Mouse (Mus musculus) thymus, postnatal 14 days (tissue): ENCODE results near the gene Prkar2a.
"Not testable (repeated sequence)": the region's sequence is repeated elsewhere in the genome, so short reads cannot be mapped to it uniquely, and the experiment has no call there.

ENCODE experiments used
- DNase-seq: peaks from one replicate; pipeline ENCODE4 v3.0.0; 2021

Prkar2a gene

DNA sequence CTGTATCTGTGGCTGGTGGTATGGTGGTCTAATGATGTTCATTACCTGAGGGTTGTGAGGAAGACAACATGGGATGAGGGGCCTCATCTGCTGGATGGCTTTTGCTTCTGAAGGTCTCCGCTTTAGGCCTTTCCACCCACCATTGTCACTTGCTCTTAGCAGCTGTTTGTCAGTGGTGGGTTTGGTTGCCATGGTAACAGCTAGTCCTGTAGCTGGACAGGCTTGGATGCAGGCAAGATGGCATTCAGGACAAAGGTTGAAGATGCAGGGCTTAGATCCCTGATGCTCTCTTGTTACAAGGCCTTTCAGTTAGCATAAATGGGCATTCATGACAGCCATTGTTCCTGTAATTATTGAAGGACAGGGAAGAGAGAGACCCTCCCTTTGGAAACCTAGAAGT, at the start of gene Prkar2a:
Gene Prkar2a, plus strand, starts transcription at position 209 of the 400 bp plus-strand sequence.
- DNase-seq: no peak

DNA sequence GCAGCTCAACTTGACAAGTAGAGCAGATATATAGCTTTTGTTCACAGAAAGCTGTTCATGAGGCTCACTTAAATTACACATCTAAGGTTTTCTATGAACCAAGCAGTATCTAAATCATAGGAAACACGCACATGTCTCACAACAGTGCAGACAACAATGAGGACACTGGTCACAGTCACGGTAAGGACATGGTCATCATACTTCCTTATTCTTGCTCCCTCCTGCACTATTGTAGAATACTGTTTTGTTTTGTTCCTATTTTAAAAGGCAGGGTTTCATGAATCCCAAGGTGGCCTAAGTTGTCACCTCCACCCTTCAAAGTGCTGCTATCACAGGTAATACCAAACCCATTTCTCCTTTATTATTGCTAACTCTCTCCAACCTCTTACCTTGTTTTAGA, 49.3 kb upstream of the Prkar2a start:
- no peak for DNase-seq

DNA sequence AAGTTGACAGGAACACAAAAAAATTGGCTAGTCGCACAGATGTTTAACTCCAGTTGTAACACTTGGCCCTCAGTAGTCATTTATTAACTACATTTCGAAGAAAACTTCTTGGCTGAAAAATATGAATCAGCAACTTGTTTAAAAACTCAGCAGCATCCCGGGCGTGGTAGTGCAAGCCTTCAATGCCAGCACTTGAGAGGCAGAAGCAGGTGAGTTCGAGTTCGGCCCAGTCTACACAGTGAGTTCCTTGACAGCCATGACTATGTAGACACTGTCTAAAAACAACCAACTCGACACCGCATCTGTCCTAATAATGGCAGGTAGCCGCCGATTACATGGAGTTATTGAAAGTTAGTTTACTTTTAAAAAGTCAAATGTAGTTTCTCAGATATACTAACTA, 40.9 kb upstream of the Prkar2a start:
- peak; percentile 10 for DNase-seq

DNA sequence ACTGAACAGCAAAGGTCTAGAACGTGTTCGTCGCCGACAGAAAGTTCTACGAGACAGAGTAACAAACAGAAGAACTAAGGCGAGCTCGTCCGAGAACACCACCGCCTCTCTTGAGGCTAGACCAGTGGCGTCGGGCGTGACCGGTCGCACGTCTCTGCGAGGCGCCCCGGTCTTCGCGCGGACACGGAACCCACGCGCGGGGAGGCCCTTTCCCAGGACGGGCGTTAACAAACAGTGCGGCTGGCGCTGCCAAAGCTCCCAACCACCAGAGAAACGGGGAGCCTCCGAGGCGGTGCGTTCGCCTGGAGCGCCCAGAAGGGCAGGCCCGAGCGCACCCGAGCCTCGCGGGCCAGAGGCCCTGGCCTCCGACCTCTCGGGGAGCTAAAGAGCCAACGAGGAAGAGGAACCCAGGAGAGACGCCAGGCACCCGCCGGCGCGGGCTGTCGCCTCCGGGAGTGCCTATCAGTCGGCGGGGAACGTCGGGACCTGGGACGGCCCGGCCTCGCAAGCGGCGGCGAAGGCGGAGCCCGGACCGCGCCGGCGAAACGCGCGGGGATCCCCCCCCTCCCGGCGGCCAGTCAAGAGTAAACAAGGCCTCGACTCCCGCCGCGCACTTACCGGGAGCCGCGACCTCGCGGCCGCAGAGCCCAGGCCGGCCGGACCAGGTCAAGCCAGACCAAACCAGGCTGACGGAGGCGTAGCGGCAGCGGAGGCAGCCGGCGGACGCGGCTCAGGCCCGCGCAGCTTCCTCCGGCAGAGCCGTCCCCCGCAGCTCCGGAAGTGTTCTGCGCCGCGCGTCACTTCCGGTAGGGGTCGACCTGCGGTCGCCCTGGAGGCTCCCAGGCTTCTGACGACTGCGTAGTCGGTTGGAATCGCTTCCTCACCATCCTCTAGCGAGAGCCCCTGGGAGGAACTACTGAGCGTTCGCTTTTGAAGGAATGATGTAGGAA, 40.2 kb upstream of the Prkar2a start, which contains the start of gene Arih2:
Gene Arih2, minus strand, starts transcription at position 776 of the 950 bp plus-strand sequence.
- DNase-seq: peak; percentile 93

DNA sequence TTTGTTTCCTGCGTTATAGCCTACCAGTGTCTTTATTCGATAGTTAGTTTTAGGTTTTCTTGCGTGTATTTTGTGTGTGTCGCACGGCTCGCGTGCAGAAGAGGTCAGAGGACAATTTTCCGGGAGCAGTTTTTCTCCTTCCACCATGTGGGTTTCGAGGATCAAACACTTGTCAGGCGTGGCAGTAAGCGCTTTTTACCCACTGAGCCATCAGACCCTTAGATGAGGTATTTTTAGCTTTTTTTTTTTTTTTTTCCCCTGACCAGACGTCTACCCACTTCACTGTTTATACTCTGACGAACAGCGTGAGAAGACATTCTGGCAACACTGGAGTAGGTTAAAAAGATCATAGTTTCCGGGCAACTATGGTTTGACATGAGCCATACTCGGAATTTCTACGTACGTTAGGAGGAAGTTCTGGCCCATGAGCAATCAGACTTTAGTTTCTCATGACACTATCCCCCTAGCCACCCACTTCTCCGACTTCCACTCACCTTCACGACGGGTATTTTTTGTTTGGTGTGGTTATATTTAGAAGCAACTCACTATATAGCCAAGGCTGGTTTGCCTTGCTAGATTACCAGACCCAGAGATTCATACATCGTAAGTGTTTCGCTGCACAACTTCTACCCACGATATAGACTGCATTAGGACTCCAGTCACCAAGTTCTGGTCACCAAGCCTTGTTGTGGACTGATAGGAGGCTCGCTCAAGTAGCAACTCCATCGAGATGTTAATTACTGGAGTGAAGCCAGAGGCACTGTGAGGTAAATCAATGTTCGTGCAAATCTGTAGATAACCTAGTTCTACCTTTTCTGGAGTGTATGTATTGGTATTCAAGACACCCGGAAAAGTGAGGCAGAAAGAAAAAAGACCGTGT, 39.3 kb upstream of the Prkar2a start:
- DNase-seq: no peak

DNA sequence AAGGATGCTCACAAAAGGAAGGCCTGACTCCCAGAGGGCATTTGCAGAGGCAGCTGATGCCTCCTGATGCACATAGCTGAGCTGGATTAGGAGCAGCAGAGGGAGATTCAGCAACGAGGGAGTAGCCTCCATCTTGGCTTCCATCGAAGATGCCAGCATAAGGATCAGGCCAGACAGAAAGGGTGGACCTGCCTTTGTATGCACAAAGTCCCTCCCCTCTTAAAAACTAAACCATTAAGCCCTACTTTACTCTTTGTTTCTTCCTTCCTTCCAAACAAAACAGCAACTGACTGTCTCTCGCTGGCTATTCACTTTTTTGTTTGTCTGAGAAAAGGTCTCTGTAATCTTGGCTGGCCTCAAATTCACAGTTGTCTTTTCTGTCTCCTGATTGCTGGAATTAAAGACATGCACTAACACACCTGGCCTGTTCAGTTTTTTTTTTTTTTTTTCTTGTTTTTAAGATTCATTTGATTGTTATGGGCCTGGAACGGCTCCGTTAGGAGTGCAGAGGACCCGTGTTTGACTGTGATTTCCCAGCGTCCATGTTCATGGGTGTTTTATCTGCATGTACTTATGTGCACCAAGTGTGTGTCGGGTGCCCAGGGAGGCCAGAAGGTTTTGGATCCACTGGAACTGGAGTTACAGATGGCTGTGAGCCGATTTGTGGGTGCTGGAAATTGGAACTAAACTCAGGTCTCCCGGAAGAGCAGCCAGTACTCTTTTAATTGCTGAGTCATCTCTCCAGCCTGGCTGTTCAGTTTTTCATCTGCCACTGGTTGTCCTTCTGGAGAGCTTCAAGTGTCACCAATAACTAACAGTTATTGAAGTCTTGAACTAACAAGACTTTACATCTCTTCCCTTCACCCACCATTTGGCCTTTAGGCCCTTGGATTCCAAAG, 34.3 kb upstream of the Prkar2a start:
- no peak for DNase-seq

DNA sequence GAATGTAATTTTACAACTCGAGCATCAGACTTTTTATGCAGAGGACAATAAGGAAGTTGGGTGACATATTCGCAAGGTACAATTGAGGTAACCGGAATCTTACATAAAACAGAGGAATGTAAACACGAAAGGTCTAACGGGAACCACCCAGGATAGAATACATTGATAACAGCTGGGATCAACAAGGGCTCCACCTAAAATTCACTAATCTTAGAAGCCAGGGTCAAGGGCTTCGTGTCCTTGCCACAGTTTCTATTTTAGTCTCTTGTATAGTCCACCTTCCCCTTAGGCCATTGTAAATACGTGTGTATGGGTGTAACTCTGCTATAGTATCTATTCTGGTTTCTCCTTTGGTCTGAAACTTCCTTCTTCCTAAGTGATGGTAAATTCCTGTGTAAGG, 33.2 kb upstream of the Prkar2a start:
- not testable (repeated sequence) for DNase-seq

DNA sequence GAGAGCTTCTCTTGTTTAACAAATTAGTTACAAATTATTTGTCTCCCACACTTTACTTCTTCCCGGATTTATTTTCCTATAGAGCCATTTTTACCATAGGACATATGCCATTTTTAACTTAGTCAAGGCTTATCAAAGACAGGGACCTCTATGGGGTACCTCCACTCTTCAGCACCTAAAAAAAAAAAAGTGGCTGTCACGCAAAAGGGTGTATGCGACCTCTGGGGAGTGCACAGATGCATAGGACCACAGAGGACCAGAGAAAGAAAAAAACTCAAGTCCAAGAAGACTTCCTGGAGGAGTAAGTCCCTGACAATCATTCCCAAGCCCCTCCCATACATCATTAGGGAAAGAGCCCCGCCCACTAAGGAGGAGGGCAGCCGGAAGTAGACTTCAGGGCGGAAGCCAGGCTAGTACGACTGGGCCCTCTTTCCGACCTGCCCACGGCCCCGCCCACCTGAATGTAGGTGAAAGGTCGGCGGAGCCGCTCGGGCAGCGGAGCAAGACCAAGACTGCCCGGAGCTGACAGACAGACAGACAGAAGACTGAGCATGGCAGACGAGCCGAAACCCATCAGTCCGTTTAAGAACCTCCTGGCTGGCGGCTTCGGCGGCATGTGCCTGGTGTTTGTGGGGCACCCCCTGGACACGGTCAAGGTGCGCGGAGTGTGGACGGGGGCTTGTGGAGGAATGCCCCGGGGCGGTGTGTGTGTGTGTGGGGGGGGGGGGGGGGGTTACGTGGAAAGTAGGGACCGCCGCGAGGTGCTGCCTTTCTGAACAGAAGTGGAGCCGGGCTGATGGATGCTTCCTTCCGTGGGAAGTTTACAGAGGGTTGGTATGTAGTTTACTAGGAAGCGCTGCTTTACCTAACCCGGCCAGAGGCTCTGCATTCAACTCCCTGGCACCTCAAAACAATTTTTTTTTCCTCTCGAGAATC, 27.2 kb upstream of the Prkar2a start, which contains the start of gene Slc25a20:
Gene Slc25a20, plus strand, starts transcription at position 412 of the 936 bp plus-strand sequence.
- peak; percentile 84 for DNase-seq

DNA sequence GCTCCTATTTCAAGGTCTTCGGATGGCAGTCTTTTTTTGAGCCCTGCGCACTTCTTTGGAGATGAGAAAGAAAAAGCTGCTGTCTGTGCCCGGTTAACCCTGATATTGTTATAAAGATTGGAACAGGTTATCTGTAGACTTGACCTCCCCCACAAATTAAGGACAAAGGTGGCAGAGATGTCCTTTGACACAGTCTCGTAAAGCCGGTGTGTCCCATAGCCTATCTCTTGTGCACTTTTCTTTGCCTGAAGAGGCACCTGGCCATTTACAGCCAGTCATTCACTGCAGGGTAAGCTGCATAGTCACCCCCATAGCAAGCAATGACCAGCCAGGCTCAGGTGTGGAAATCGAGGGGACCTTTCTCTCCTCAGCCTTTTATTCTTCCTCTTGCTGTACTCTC, 26.5 kb upstream of the Prkar2a start:
- DNase-seq: no peak

GRCm38 (mm10) chr9:108669875-108670274, 19.2 kb upstream of the Prkar2a start:
- DNase-seq: no peak

- DNase-seq: peak; percentile 24
These were observed 16.0 kb upstream of the Prkar2a start for GRCm38 (mm10) chr9:108673151-108673550.

- DNase-seq: no peak
These were observed 9.1 kb upstream of the Prkar2a start for GRCm38 (mm10) chr9:108680026-108680425.

GRCm38 (mm10) chr9:108686475-108686887, 2.6 kb upstream of the Prkar2a start:
- DNase-seq: no peak

- no peak for DNase-seq
These were observed 1.9 kb upstream of the Prkar2a start for GRCm38 (mm10) chr9:108687181-108687580.

- DNase-seq: no peak
These were observed 1.4 kb upstream of the Prkar2a start for GRCm38 (mm10) chr9:108687686-108688085.

DNA sequence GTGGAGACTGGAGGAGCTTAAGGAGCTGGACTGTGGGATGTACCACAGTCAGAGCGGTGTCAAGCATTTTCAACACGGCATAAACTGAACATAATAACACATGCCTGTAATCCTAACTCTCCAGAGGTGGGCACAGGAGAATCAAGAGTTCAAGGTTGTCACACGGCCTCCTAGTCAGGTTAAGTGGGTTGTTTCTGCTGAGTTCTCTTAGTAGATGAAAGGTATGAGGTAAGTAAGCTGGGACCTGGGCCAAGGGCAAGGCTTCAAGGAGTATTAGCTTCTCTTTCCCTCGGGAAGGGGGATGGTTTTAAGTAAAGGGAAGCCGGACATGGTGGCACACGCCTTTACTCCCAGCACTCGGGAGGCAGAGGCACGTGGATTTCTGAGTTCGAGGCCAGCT, 663 bp upstream of the Prkar2a start:
- no peak for DNase-seq

GRCm38 (mm10) chr9:108689993-108690392, 879 bp downstream of the Prkar2a start:
- no peak for DNase-seq

DNA sequence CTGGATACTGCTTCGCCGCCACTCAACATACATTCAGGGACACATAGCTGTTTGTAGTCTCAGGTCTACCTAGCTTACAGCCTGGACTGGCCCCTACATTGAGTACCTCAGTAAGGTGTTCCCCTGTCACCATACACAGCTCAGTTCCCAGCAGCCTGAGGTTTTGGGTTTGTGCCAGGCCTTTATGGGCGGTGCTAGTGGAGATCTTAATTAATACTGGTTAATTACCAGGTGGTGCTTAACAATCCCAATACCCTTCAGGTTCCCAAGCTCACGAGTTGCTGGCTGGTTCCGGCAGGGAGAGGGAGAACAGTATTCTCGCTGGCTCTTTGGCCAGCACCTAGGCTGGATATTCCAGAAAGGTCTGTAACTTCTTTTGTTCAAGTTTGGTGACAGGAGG, 1.8 kb downstream of the Prkar2a start:
- DNase-seq: no peak

- DNase-seq: no peak
These were observed 2.3 kb downstream of the Prkar2a start for GRCm38 (mm10) chr9:108691371-108691770.

DNA sequence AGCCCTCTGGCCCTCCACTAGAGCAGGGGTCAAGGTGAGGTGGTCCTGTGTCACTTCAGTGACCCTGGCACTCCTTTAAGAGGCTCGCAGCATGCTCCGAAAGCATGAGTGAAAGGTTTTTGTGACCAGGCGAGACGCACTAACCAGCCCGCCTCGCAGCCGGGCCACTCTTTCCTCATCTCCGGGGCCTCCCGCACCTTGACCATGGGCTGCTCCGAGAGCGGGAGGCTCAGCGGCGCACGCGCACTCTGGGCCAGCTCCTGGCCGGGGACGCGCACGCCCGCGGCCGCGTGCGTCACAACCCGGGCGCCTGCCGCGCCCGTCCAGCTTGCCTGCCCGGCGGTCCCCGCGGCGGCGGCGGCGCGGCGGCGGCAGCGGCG, 2.7 kb downstream of the Prkar2a start:
- DNase-seq: peak; percentile 65
